8 mouse cellular contexts compared by ENCODE assay signal in genomic region chr10:69211560-69211959, GRCm38 (mm10). TPM values are rescaled to one million over a fixed set of nuclear protein-coding genes. Genes with fewer than 3 reads are reported as not detected.
DNase-seq lines count a peak whose midpoint lies in the region; ATAC-seq lines count a peak whose summit lies in the region.

No protein-coding gene starts in this region.

- peak overlapping the region; percentile 96 for H3K9ac ChIP-seq in intestine, embryonic 16.5 days (ENCODE audit: low read depth, low read length)

- no peak for ATAC-seq in intestine, embryonic 16.5 days

- 43% methylated on average over 8 of the region's 8 CpGs for WGBS in intestine, embryonic 16.5 days
- 2% methylated on average over 8 of the region's 8 CpGs for WGBS in macrophage (ENCODE audit: missing documents)

- H3K27ac ChIP-seq in intestine, embryonic 16.5 days (ENCODE audit: low read length): peak overlapping the region; percentile 99
- peak overlapping the region; percentile 94 for H3K27ac ChIP-seq in macrophage

- H3K4me3 ChIP-seq in intestine, embryonic 16.5 days (ENCODE audit: low read length): peak overlapping the region; percentile 81
- peak overlapping the region; percentile 44 for H3K4me3 ChIP-seq in macrophage (ENCODE audit: inconsistent target)

- DNase-seq in 3T3-L1 (ENCODE audit: low read depth, low spot score): peak; percentile 13
- DNase-seq in ZHBTc4 (ENCODE audit: low read depth, low spot score): peak; percentile 35
- peak; percentile 38 for DNase-seq in gastrocnemius, postnatal 14 days
- peak; percentile 72 for DNase-seq in testis, postnatal 14 days (ENCODE audit: low spot score)
- no peak for DNase-seq in spleen, postnatal 14 days (ENCODE audit: low spot score in 2 of 2)
- DNase-seq in cerebellum, adult 11-12 months: no peak

- H3K9me3 ChIP-seq in intestine, embryonic 16.5 days (ENCODE audit: control insufficient read depth, low read length): no peaks in the 10 kb centered on the region

- no peaks in the 10 kb centered on the region for H3K27me3 ChIP-seq in intestine, embryonic 16.5 days (replicated peaks; ENCODE audit: control insufficient read depth, insufficient read depth, low read length)

- H3K4me1 ChIP-seq in intestine, embryonic 16.5 days (ENCODE audit: control insufficient read depth, insufficient read depth, low read length): peaks cover 19% of the 10 kb centered on the region

- H3K79me2 ChIP-seq in macrophage (ENCODE audit: inconsistent target): no peaks in the 10 kb centered on the region; the same call in 1 of the 2 replicates

- H3K4me2 ChIP-seq in intestine, embryonic 16.5 days (ENCODE audit: low read depth, low read length): peak overlapping the region; percentile 74

- intact Hi-C loops in gastrocnemius, postnatal 14 days (cut with DNase I; ENCODE audit: low total_unique reads): no loop called here

- H3K36me3 ChIP-seq in intestine, embryonic 16.5 days (ENCODE audit: control insufficient read depth, insufficient read depth, low read length): peaks cover 3% of the 10 kb centered on the region; the same call in 1 of the 2 replicates
- H3K36me3 ChIP-seq in macrophage (ENCODE audit: inconsistent target): no peaks in the 10 kb centered on the region

RNA-seq across cellular contexts. Expression of gene A930033H14Rik, which starts 1.3 kb away (rescaled TPM):
- 1 to 10 TPM; 2.9 to 3.4 TPM for total RNA-seq in gastrocnemius, postnatal 14 days (2021)
- 0.93 and 1.0 TPM in 2 replicates for polyA plus RNA-seq in intestine, embryonic 16.5 days (2015; fragmentation: Nextera tagmentation; extraction: Ambion mirVana)
- 10 to 100 TPM in 2 of 26 experiments, 1 to 10 TPM in 24; 1.5 to 10.8 (median 5.5) TPM for total RNA-seq in macrophage (2018; cell fraction: chromatin; rRNA removed)
- 1 to 10 TPM in 2 of 26 experiments, under 1 TPM in 24; 0.18 to 1.3 (median 0.45) TPM for total RNA-seq in macrophage (2018; cell fraction: cytosol; rRNA removed)
- 10 to 100 TPM in 5 of 26 experiments, 1 to 10 TPM in 21; 2.6 to 17.0 (median 7.7) TPM for total RNA-seq in macrophage (2018; cell fraction: nucleus; rRNA removed)
- polyA plus RNA-seq in macrophage (2018): 0.46 to 0.94 TPM (median 0.87 TPM) in 3 replicates

Comparison
In these comparisons a context has a peak if more than half of its experiments do, and no peak if none do; other contexts are left out.
1. DNase-seq: peak in 3T3-L1 (single experiment), ZHBTc4 (single experiment), gastrocnemius, postnatal 14 days (single experiment) and testis, postnatal 14 days (single experiment); none in spleen, postnatal 14 days (0 of 2) and cerebellum, adult 11-12 months (single experiment).